Mouse (Mus musculus) urinary bladder, postnatal 25 days (tissue): ENCODE results near the gene Adad2.

Experiments used
- DNase-seq: peaks from one replicate; pipeline ENCODE4 v3.0.0; 2022; ENCODE audit warnings: low spot score

Adad2 gene

GRCm38 (mm10) chr8:119616811-119617210 is 4.3 kb downstream of the Adad2 start:
- DNase-seq = no peak

GRCm38 (mm10) chr8:119617586-119617985 is 5.0 kb downstream of the Adad2 start:
- DNase-seq = no peak

GRCm38 (mm10) chr8:119618887-119619286 is 6.3 kb downstream of the Adad2 start:
- DNase-seq = no peak

- DNase-seq = no peak
Observed at GRCm38 (mm10) chr8:119620116-119620840, 7.7 kb downstream of the Adad2 start.

GRCm38 (mm10) chr8:119620848-119621465 is 8.4 kb downstream of the Adad2 start:
- DNase-seq = no peak

GRCm38 (mm10) chr8:119622555-119622954 is 10.0 kb downstream of the Adad2 start:
- no peak for DNase-seq

- DNase-seq = no peak
Observed at GRCm38 (mm10) chr8:119623061-119623460, 10.5 kb downstream of the Adad2 start.

GRCm38 (mm10) chr8:119623744-119624143 is 11.2 kb downstream of the Adad2 start:
- no peak for DNase-seq

- DNase-seq = no peak
Observed at GRCm38 (mm10) chr8:119624916-119625315, 12.4 kb downstream of the Adad2 start.

- DNase-seq = no peak
Observed at GRCm38 (mm10) chr8:119625788-119626187, 13.2 kb downstream of the Adad2 start.

- DNase-seq = no peak
Observed at GRCm38 (mm10) chr8:119627199-119627598, 14.7 kb downstream of the Adad2 start.

GRCm38 (mm10) chr8:119627613-119628359 is 15.2 kb downstream of the Adad2 start:
- DNase-seq = no peak

GRCm38 (mm10) chr8:119630841-119631240 is 18.3 kb downstream of the Adad2 start:
- no peak for DNase-seq

GRCm38 (mm10) chr8:119632246-119632645 is 19.7 kb downstream of the Adad2 start:
- DNase-seq = no peak

- DNase-seq = no peak
Observed at GRCm38 (mm10) chr8:119632909-119633308, 20.4 kb downstream of the Adad2 start.

- no peak for DNase-seq
Observed at GRCm38 (mm10) chr8:119634616-119635336, 22.2 kb downstream of the Adad2 start.

- no peak for DNase-seq
Observed at GRCm38 (mm10) chr8:119635378-119635777, 22.8 kb downstream of the Adad2 start, which contains the start of gene Kcng4. Gene Kcng4 (minus strand): TSS chr8:119635680.

- DNase-seq = no peak
Observed at GRCm38 (mm10) chr8:119635958-119636357, 23.4 kb downstream of the Adad2 start.

- DNase-seq = no peak
Observed at GRCm38 (mm10) chr8:119636766-119637165, 24.2 kb downstream of the Adad2 start.

GRCm38 (mm10) chr8:119637381-119637780 is 24.8 kb downstream of the Adad2 start:
- no peak for DNase-seq

GRCm38 (mm10) chr8:119638261-119638660 is 25.7 kb downstream of the Adad2 start:
- no peak for DNase-seq

- no peak for DNase-seq
Observed at GRCm38 (mm10) chr8:119639798-119640197, 27.3 kb downstream of the Adad2 start.
